Mouse (Mus musculus) left cerebral cortex, adult 8-10 months (tissue): ENCODE measurements around the gene Aatk. TPM values are rescaled to one million over a fixed set of nuclear protein-coding genes. Genes with fewer than 3 reads are reported as not detected.
A peak's percentile ranks its signal among the peaks of the same experiment; 100 is the strongest.

ENCODE experiments used
- DNase-seq, 2 experiments: peaks; one replicate each; pipeline ENCODE4 v3.0.0; 2022; ENCODE audit warnings: low spot score in 2 of 2
- total RNA-seq, 4 experiments: library from RNA; stranded (reverse); gene quantifications; 2 replicates each; pipeline ENCODE4 v1.2.4; 2022

The Aatk gene
- 100 to 1,000 TPM; 217 to 244 (median 225) TPM for total RNA-seq

- DNase-seq, result no peak
These were observed at the start of gene Aatk for GRCm38 (mm10) chr11:120046553-120047191. Gene Aatk (minus strand): TSS chr11:120047167.

- DNase-seq, result no peak
These were observed 46.0 kb upstream of the Aatk start for GRCm38 (mm10) chr11:120092817-120093591.

GRCm38 (mm10) chr11:120090661-120091060, 43.7 kb upstream of the Aatk start:
- DNase-seq, result no peak

DNA sequence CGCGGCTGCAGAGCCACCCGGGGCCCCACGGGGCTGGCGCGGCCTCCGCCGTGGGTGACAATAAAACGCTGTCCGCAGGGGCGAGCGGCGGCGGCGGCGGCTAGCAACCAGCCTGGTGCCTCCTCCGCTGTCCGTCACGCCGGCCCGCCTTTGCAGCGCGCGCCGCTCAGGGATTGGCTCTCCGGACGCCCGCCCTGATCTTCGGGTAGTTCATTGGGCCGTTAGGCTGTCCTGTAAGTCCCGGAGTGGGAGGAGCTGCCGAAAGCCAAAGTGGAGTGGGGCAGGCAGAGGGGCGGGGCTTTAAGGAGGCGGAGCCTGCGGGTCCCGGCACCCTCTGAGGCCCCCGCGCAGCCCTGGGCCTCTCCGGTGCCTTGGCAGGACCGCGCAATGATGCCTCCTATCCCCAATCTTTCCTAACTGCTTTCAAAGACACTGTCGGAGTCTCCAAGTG, 39.8 kb upstream of the Aatk start, which contains the start of gene Cep131:
Gene Cep131 (minus strand): TSS at position 126 of the 451 bp plus-strand sequence.
- peak; percentile 86 to 98 for DNase-seq

GRCm38 (mm10) chr11:120085891-120086627, 39.1 kb upstream of the Aatk start:
- peak in 1 of 2 experiments; percentile 26 for DNase-seq

- DNase-seq, result no peak
These were observed 33.3 kb upstream of the Aatk start for GRCm38 (mm10) chr11:120080282-120080681.

- DNase-seq, result no peak
These were observed 29.2 kb upstream of the Aatk start for GRCm38 (mm10) chr11:120076191-120076590.

- no peak for DNase-seq
These were observed 26.1 kb upstream of the Aatk start for GRCm38 (mm10) chr11:120072986-120073647.

- no peak for DNase-seq
These were observed 24.9 kb upstream of the Aatk start for GRCm38 (mm10) chr11:120071731-120072320.

DNA sequence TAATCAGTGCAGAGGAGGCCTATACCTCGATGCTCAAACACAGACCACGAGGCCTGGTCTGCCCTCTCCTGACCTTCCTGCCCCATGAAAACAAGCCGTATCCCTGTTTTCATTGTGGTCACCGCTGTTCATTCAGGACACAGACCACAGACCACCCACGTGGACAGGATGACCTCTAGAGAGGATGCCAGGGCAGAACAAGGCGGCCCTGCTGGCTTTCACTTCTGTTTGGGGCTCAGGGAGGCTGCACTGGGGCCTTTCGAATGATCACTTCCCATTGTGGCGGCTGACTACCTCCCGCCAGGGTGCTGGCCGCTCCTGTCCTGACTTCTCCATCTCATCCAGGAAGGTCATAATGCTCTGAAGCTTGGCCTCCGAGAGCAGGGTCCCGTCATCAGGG, 24.1 kb upstream of the Aatk start:
- no peak for DNase-seq

GRCm38 (mm10) chr11:120070286-120070930, 23.4 kb upstream of the Aatk start:
- DNase-seq, result no peak

DNA sequence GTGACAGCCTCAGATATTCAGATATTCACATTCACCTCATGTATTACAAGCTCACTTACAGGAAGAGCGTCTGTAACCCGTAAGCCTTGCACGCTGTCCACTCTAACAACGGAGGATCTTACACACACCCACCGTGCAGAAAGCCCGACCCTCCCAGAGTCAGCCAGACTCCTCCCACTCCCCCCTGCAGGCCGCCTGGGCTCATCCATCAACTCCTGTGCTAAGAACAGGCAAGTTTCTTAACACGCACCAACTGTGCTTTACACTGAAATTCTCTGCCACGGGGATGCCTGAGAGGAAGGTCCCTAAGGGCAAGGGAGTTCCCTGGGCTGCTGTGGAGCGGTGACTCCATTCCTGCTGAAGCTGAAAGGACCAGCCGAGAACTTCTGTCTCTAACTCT, 22.3 kb upstream of the Aatk start:
- DNase-seq, result no peak

GRCm38 (mm10) chr11:120067834-120068233, 20.9 kb upstream of the Aatk start:
- DNase-seq, result no peak

DNA sequence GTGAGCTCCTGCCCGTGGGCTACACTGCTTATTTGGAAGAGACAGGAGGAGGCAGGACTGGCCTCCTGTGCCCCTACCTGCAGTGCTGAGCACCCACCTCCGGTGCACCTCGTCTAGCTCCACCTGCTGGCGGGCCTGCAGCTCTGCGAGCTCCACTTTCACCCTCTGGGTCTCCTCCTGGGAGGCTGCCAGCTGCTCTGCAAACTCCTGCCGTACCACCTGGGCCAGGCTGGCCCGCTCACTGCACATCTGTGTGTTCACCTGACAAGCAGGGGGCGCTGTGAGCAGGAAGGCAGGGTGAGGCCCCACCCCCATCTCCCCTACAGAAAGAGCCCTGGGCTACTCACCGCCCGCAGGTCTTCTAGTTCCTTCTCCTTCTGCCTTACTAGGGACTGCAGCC, 18.3 kb upstream of the Aatk start:
- no peak for DNase-seq

GRCm38 (mm10) chr11:120064668-120065040, 17.7 kb upstream of the Aatk start:
- DNase-seq, result no peak

DNA sequence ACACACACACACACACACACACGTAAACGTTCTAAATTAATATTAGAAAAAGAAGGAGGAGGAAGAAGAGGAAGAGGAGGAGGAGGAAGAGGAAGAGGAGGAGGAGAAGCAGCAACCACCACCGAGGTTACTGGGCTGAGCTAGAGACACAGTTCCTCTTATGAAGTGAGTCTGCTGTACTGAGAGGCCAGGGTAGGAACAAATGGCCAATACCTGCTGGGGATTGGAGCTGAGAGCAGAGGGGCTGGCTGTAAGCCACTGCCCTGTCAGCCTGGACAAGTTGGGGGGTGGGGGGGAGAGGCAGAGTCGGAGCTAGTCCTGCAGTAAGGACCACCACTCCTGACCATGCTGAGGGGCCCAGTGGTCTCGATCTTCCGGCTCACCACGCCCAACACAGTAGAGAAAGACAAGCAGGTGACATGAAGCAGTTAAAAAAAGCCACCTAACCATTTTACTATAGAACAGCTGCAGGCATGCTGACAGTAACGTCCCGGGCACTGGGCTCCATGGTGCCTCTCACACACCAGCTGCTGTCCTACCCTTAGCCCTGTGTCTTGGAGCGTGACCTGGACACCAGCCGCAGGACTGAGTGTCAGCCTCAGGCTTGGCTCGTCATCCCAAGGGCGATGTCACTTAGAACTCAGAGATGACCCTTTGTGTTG, 17.2 kb upstream of the Aatk start:
- no peak for DNase-seq

DNA sequence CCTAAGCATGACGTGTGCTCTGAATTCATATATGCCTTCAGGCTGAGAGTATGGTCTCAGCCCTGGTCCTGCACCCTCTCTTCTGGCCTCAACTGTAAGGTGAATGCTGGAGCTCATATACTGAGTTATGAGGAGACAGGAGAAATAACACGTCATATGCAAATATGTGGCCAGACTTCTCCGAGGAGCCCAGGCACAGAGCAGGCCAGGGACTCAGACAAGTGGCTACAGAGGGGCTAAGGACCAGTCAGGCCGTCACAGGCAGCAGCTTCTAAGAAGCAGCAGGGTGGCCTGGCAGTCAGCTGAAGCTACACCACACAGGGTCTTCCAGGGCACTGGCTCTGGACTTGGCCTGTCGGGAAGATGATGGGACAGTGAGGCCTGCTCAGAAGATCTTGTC, 16.4 kb upstream of the Aatk start:
- no peak for DNase-seq

- no peak for DNase-seq
These were observed 13.7 kb upstream of the Aatk start for GRCm38 (mm10) chr11:120060634-120061033.

DNA sequence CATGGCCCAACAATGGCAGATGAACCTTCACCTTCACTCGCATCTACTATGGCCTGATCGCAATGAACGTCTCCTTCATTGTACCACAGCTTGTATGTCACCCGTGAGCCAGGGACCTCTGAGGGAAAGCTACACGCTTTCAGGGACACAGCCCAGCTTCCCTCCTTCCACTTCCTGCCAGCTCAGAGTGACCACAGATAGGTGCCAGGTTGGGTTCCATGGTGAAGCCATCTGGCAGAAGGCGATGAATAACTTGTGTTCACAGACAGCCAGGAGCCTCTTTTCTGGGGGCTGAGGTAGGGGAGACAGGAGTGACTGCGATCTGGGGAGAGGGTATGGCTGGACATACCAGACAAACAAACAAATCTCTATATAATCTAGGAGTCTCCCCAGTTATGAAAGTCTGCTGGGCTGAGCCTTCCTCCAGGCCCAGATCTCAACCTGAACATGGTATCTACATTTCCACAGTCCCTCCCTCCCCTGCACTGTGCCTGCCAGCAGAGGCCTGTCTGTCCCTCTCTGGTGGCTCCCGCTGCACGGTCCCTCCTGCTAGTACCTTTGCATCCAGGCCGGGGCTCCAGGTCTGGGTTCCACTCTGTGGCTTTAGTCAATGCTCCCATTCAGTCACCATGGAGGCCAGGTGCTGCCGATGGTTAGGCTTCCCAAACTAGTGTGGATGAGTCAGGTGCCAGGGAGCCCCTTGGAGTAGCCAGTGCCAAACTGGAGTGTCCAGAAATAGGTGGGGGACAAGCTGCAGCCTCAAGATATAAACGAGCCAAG, 9.2 kb upstream of the Aatk start:
- no peak for DNase-seq
